Mouse (Mus musculus) cerebellum, postnatal 25 days (tissue): ENCODE data around the gene Tor1aip2.
A peak's percentile ranks its signal among the peaks of the same experiment; 100 is the strongest.

Experiments
- DNase-seq, 2 experiments: peaks; one replicate each; pipeline ENCODE4 v3.0.0; 2021; ENCODE audit warnings: mixed read lengths in 2 of 2

The Tor1aip2 gene

GRCm38 (mm10) chr1:156041451-156042241, 6.4 kb downstream of the Tor1aip2 start:
- DNase-seq = no peak

- no peak for DNase-seq
These were observed 7.3 kb downstream of the Tor1aip2 start for GRCm38 (mm10) chr1:156042481-156042880.

- peak; percentile 49 to 70 for DNase-seq
These were observed 7.8 kb downstream of the Tor1aip2 start for GRCm38 (mm10) chr1:156043027-156043426.

- DNase-seq = no peak
These were observed 9.0 kb downstream of the Tor1aip2 start for GRCm38 (mm10) chr1:156044211-156044611.

GRCm38 (mm10) chr1:156046688-156047087, 11.5 kb downstream of the Tor1aip2 start:
- peak; percentile 35 to 64 for DNase-seq

- no peak for DNase-seq
These were observed 23.0 kb downstream of the Tor1aip2 start for GRCm38 (mm10) chr1:156058207-156058606.

GRCm38 (mm10) chr1:156062193-156062592, 27.0 kb downstream of the Tor1aip2 start:
- no peak for DNase-seq

GRCm38 (mm10) chr1:156066133-156066532, 30.9 kb downstream of the Tor1aip2 start:
- DNase-seq = no peak

GRCm38 (mm10) chr1:156070106-156070505, 34.9 kb downstream of the Tor1aip2 start:
- no peak for DNase-seq

GRCm38 (mm10) chr1:156073169-156073821, 38.1 kb downstream of the Tor1aip2 start:
- DNase-seq = no peak

- DNase-seq = no peak
These were observed 39.4 kb downstream of the Tor1aip2 start for GRCm38 (mm10) chr1:156074575-156074974.

- DNase-seq = no peak
These were observed 41.3 kb downstream of the Tor1aip2 start for GRCm38 (mm10) chr1:156076474-156076873.

- no peak for DNase-seq
These were observed 42.5 kb downstream of the Tor1aip2 start for GRCm38 (mm10) chr1:156077655-156078054.

- no peak for DNase-seq
These were observed 49.4 kb downstream of the Tor1aip2 start for GRCm38 (mm10) chr1:156084603-156085002.

- peak; percentile 13 to 22 for DNase-seq
These were observed 50.6 kb downstream of the Tor1aip2 start for GRCm38 (mm10) chr1:156085770-156086169.

- DNase-seq = no peak
These were observed 52.4 kb downstream of the Tor1aip2 start for GRCm38 (mm10) chr1:156087586-156087985.

GRCm38 (mm10) chr1:156089561-156089960, 54.4 kb downstream of the Tor1aip2 start:
- DNase-seq = no peak

- no peak for DNase-seq
These were observed 54.8 kb downstream of the Tor1aip2 start for GRCm38 (mm10) chr1:156090042-156090441.

GRCm38 (mm10) chr1:156091811-156092210, 56.6 kb downstream of the Tor1aip2 start:
- no peak for DNase-seq

GRCm38 (mm10) chr1:156103763-156104162, 68.6 kb downstream of the Tor1aip2 start:
- DNase-seq = no peak

- no peak for DNase-seq
These were observed 70.2 kb downstream of the Tor1aip2 start for GRCm38 (mm10) chr1:156105381-156105780.

- DNase-seq = no peak
These were observed 72.2 kb downstream of the Tor1aip2 start for GRCm38 (mm10) chr1:156107424-156107823.

- no peak for DNase-seq
These were observed 73.2 kb downstream of the Tor1aip2 start for GRCm38 (mm10) chr1:156108400-156108799.

- DNase-seq = no peak
These were observed 75.9 kb downstream of the Tor1aip2 start for GRCm38 (mm10) chr1:156111090-156111489.
